Mouse (Mus musculus) E14TG2a.4 (cell line): ENCODE data around the gene Ube2j1.

Source experiments
- CTCF ChIP-seq: conservative IDR thresholded peaks from 2 replicates; pipeline ENCODE4 v1.5.1; 2014; ENCODE audit warnings: low read length
- POU5F1 ChIP-seq: IDR thresholded peaks from 2 replicates; pipeline ENCODE4 v1.6.1; 2014; ENCODE audit warnings: low read length, borderline replicate concordance

GRCm38 (mm10) chr4:33067331-33067730, 36.1 kb downstream of the Ube2j1 start:
- no peak for TF ChIP-seq CTCF
- TF ChIP-seq POU5F1, result no peak
